Mouse (Mus musculus) MEL (cell line): ENCODE data around the gene Trabd. TPM values are rescaled to one million over a fixed set of nuclear protein-coding genes. Genes with fewer than 3 reads are reported as not detected.
A peak's percentile ranks its signal among the peaks of the same experiment; 100 is the strongest.

ENCODE experiments used
- DNase-seq: peaks from one replicate; pipeline ENCODE4 v3.0.0; 2011; ENCODE audit warnings: low read depth, low spot score
- H3K27ac ChIP-seq: 2 replicates; pipeline ENCODE4 v1.5.1; 2012; ENCODE audit warnings: low read depth, mild to moderate bottlenecking, control low read depth, low read length, moderate library complexity; ENCODE audit not compliant: control insufficient read depth
- H3K27me3 ChIP-seq, 2 experiments: fragments of 150-350 bp in 1 of 2; sonication (generic) in 1 of 2; 2 replicates each; pipeline ENCODE4 v1.6.1; 2012; ENCODE audit warnings: low read length in 2 of 2, mild to moderate bottlenecking in 2 of 2, improper control_type of control experiment in 1 of 2, moderate library complexity in 1 of 2; ENCODE audit not compliant: insufficient read depth in 2 of 2, control insufficient read depth in 1 of 2
- H3K36me3 ChIP-seq, 2 experiments: 2 replicates each; pipeline ENCODE4 v1.6.1; 2012 to 2014; ENCODE audit warnings: low read length in 2 of 2, improper control_type of control experiment in 1 of 2, inconsistent platforms in 1 of 2, mild to moderate bottlenecking in 1 of 2; ENCODE audit not compliant: insufficient read depth in 2 of 2, control insufficient read depth in 1 of 2
- H3K4me1 ChIP-seq, 2 experiments: fragments of 150-350 bp in 1 of 2; sonication (generic) in 1 of 2; 2 replicates each; pipeline ENCODE4 v1.6.1; 2012; ENCODE audit warnings: low read length in 2 of 2, improper control_type of control experiment in 1 of 2, mild to moderate bottlenecking in 1 of 2; ENCODE audit not compliant: insufficient read depth in 2 of 2, control insufficient read depth in 1 of 2
- H3K4me3 ChIP-seq, 2 experiments: fragments of 150-350 bp in 1 of 2; sonication (generic) in 1 of 2; 2 replicates each; pipeline ENCODE4 v1.5.1; 2012; ENCODE audit warnings: low read depth in 2 of 2, low read length in 2 of 2, mild to moderate bottlenecking in 2 of 2, moderate library complexity in 2 of 2, control low read depth in 1 of 2, improper control_type of control experiment in 1 of 2; ENCODE audit not compliant: control insufficient read depth in 1 of 2, insufficient read depth in 1 of 2
- H3K79me2 ChIP-seq: 2 replicates; pipeline ENCODE4 v1.6.1; 2012; ENCODE audit warnings: mild to moderate bottlenecking, low read length, moderate library complexity; ENCODE audit not compliant: control insufficient read depth, poor library complexity, insufficient read depth
- H3K9ac ChIP-seq: 2 replicates; pipeline ENCODE4 v1.6.1; 2012; ENCODE audit warnings: low read depth, mild to moderate bottlenecking, control low read depth, low read length, moderate library complexity; ENCODE audit not compliant: control insufficient read depth, poor library complexity, severe bottlenecking
- H3K9me3 ChIP-seq: fragments of 150-350 bp; sonication (generic); replicated peaks from 2 replicates; pipeline ENCODE4 v1.6.1; 2012; ENCODE audit warnings: mild to moderate bottlenecking, low read length, improper control_type of control experiment, moderate library complexity; ENCODE audit not compliant: insufficient read depth
- CHD1 ChIP-seq: IDR thresholded peaks from 2 replicates; pipeline ENCODE4 v1.6.1; 2012; ENCODE audit warnings: low read depth, mild to moderate bottlenecking, inconsistent platforms, low read length, improper control_type of control experiment
- CTCF ChIP-seq, 3 experiments: IDR thresholded peaks in 2 of 3; conservative IDR thresholded peaks in 1 of 3; 2 replicates each; pipeline ENCODE4 v1.5.1; 2011 to 2012; ENCODE audit warnings: low read length in 3 of 3, low read depth in 2 of 3, mild to moderate bottlenecking in 2 of 3, improper control_type of control experiment in 1 of 3, inconsistent platforms in 1 of 3, mixed read lengths in 1 of 3, moderate library complexity in 1 of 3; ENCODE audit not compliant: control insufficient read depth in 1 of 3, insufficient read depth in 1 of 3, poor library complexity in 1 of 3, severe bottlenecking in 1 of 3
- EP300 ChIP-seq, 2 experiments: IDR thresholded peaks; 2 replicates each; pipeline ENCODE4 v1.6.1; 2011; ENCODE audit warnings: improper control_type of control experiment in 2 of 2, low read length in 2 of 2, low read depth in 1 of 2, mild to moderate bottlenecking in 1 of 2
- ETS1 ChIP-seq: IDR thresholded peaks from 2 replicates; pipeline ENCODE4 v1.6.1; 2012; ENCODE audit warnings: low read depth, mild to moderate bottlenecking, inconsistent platforms, low read length, improper control_type of control experiment, moderate library complexity
- GATA1 ChIP-seq: IDR thresholded peaks from 2 replicates; pipeline ENCODE4 v1.6.1; 2011; ENCODE audit warnings: low read depth, low read length, improper control_type of control experiment
- HCFC1 ChIP-seq: IDR thresholded peaks from 2 replicates; pipeline ENCODE4 v1.6.1; 2012; ENCODE audit warnings: low read depth, mild to moderate bottlenecking, inconsistent platforms, low read length, improper control_type of control experiment, moderate library complexity
- MAX ChIP-seq: IDR thresholded peaks from 2 replicates; pipeline ENCODE4 v1.6.1; 2011; ENCODE audit warnings: low read length, improper control_type of control experiment
- MXI1 ChIP-seq: IDR thresholded peaks from 2 replicates; pipeline ENCODE4 v1.6.1; 2011; ENCODE audit warnings: mild to moderate bottlenecking, low read depth, low read length, improper control_type of control experiment
- MYB ChIP-seq: IDR thresholded peaks from 2 replicates; pipeline ENCODE4 v1.6.1; 2011; ENCODE audit warnings: mild to moderate bottlenecking, low read depth, low read length, improper control_type of control experiment
- NRF1 ChIP-seq: IDR thresholded peaks from 2 replicates; pipeline ENCODE4 v1.6.1; 2014; ENCODE audit warnings: low read depth, mild to moderate bottlenecking, inconsistent platforms, low read length, improper control_type of control experiment, moderate library complexity; ENCODE audit not compliant: poor library complexity, insufficient read depth, severe bottlenecking
- RAD21 ChIP-seq: IDR thresholded peaks from 2 replicates; pipeline ENCODE4 v1.6.1; 2011; ENCODE audit warnings: mild to moderate bottlenecking, low read depth, low read length, improper control_type of control experiment
- SMC3 ChIP-seq: IDR thresholded peaks from 2 replicates; pipeline ENCODE4 v1.6.1; 2011; ENCODE audit warnings: low read depth, low read length, improper control_type of control experiment
- TBP ChIP-seq: IDR thresholded peaks from 2 replicates; pipeline ENCODE4 v1.8.0; 2011; ENCODE audit warnings: low read depth, low read length, improper control_type of control experiment
- polyA plus RNA-seq, 2 experiments: library from polyadenylated mRNA; stranded (reverse) in 1 of 2; unstranded in 1 of 2; fragments of >175 nt in 1 of 2; fragments of >200 nt in 1 of 2; gene quantifications; 2 replicates each; pipeline versions ENCODE4 v1.2.1 to v1.2.4; 2012; ENCODE audit warnings: low replicate concordance in 2 of 2, low read depth in 1 of 2; ENCODE audit not compliant: insufficient read length in 2 of 2, insufficient read depth in 1 of 2, missing spikeins in 1 of 2
- total RNA-seq: library from RNA; depleted of rRNA; stranded (reverse); fragments of 300-350 nt; gene quantifications from 2 replicates; pipeline ENCODE4 v1.2.3, GENCODE M21; 2012; rRNA removed

The Trabd gene
- total RNA-seq (43.1 and 45.9 TPM in 2 replicates), polyA plus RNA-seq (10 to 100 TPM in 1 of 2 experiments, not detected in 1; 81.4 TPM)

GRCm38 (mm10) chr15:89074613-89075477, at the start of gene Trabd:
Trabd (plus strand) TSS chr15:89075124.
- peak within 1 kb of the TSS; percentile 69 for H3K27ac ChIP-seq
- H3K4me3 ChIP-seq, result peak within 1 kb of the TSS; percentile 94 to 96
- no peaks in the 10 kb centered on the region for H3K9me3 ChIP-seq
- peaks cover 22% of the 10 kb centered on the region for H3K79me2 ChIP-seq
- peaks cover 3 to 15% of the 10 kb centered on the region in 2 experiments for H3K36me3 ChIP-seq
- peaks cover 0 to 24% of the 10 kb centered on the region in 2 experiments; a peak in 3 of 4 replicates for H3K4me1 ChIP-seq
- H3K27me3 ChIP-seq, result peaks cover 0 to 4% of the 10 kb centered on the region in 2 experiments; a peak in 1 of 4 replicates
- DNase-seq, result peak; percentile 69
- no peak for TF ChIP-seq MYB
- 0 out of 2 replicates have a peak, but pooled peaks have one; percentile 26 for TF ChIP-seq TBP
- TF ChIP-seq HCFC1, result no peak
- TF ChIP-seq EP300 (IDR thresholded peaks at IDR 0.05; ENCODE audit: low read depth in 1 of 2, low read length in 2 of 2), result no peak
- peak within 1 kb of the TSS; percentile 85 for H3K9ac ChIP-seq

GRCm38 (mm10) chr15:89044381-89044780, 30.5 kb upstream of the Trabd start:
- no peak overlapping the region for H3K27ac ChIP-seq
- no peaks in the 10 kb centered on the region for H3K4me1 ChIP-seq
- no peaks in the 10 kb centered on the region for H3K79me2 ChIP-seq
- no peak overlapping the region for H3K9ac ChIP-seq
- H3K9me3 ChIP-seq, result no peaks in the 10 kb centered on the region
- peaks cover 0 to 4% of the 10 kb centered on the region in 2 experiments; a peak in 1 of 4 replicates for H3K27me3 ChIP-seq
- no peak overlapping the region for H3K4me3 ChIP-seq
- no peaks in the 10 kb centered on the region for H3K36me3 ChIP-seq
- DNase-seq, result peak; percentile 27
- TF ChIP-seq ETS1 (no peak), SMC3 (0 out of 2 replicates have a peak, but pooled peaks have one; percentile 9), CTCF (IDR thresholded peaks at IDR 0.05 in 2 of 3, conservative IDR thresholded peaks at IDR 0.05 in 1 of 3; ENCODE audit: control insufficient read depth in 1 of 3, insufficient read depth in 1 of 3, low read depth in 2 of 3, low read length in 3 of 3, poor library complexity in 1 of 3, severe bottlenecking in 1 of 3) (peak in 2 of 3 experiments; percentile 28 to 35; a peak in 5 of 6 replicates), MXI1 (no peak), CHD1 (no peak), MAX (no peak), RAD21 (peak; percentile 28), NRF1 (no peak), GATA1 (no peak)
